Mouse (Mus musculus): ENCODE data around the gene Pifo.
"Not testable (repeated sequence)": the region's sequence is repeated elsewhere in the genome, so short reads cannot be mapped to it uniquely, and the experiment has no call there.

Gene Pifo

GRCm38 (mm10) chr3:106014546-106014945 is at the start of gene Pifo:
Gene Pifo, minus strand, starts transcription at chr3:106014646.
- DNase-seq = no peak

- no peak for DNase-seq
Observed at GRCm38 (mm10) chr3:106057966-106058365, 43.5 kb upstream of the Pifo start.

GRCm38 (mm10) chr3:106051896-106052295 is 37.5 kb upstream of the Pifo start:
- DNase-seq = no peak

- DNase-seq = no peak
Observed at GRCm38 (mm10) chr3:106040306-106040705, 25.9 kb upstream of the Pifo start.

GRCm38 (mm10) chr3:106032781-106033180 is 18.3 kb upstream of the Pifo start, which contains the start of gene Chil5:
Gene Chil5, minus strand, starts transcription at chr3:106032814.
- DNase-seq = no peak

GRCm38 (mm10) chr3:106024135-106024534 is 9.7 kb upstream of the Pifo start:
- no peak for DNase-seq

- peak in 1 of 2 experiments; percentile 2 for DNase-seq
Observed at GRCm38 (mm10) chr3:106021840-106022239, 7.4 kb upstream of the Pifo start.

GRCm38 (mm10) chr3:106003360-106003759 is 11.1 kb downstream of the Pifo start:
- DNase-seq = not testable (repeated sequence)

- peak; percentile 74 to 78 for DNase-seq
Observed at GRCm38 (mm10) chr3:106001416-106002370, 12.8 kb downstream of the Pifo start.

- peak in 1 of 2 experiments; percentile 8 for DNase-seq
Observed at GRCm38 (mm10) chr3:106000707-106001375, 13.6 kb downstream of the Pifo start.

- no peak for DNase-seq
Observed at GRCm38 (mm10) chr3:105994730-105995129, 19.7 kb downstream of the Pifo start.

- DNase-seq = peak in 1 of 2 experiments; percentile 29
Observed at GRCm38 (mm10) chr3:105991653-105992283, 22.7 kb downstream of the Pifo start.

- not testable (repeated sequence) for DNase-seq
Observed at GRCm38 (mm10) chr3:105989611-105990010, 24.8 kb downstream of the Pifo start.

GRCm38 (mm10) chr3:105974174-105974573 is 40.3 kb downstream of the Pifo start:
- peak in 1 of 2 experiments; percentile 19 for DNase-seq

- no peak for DNase-seq
Observed at GRCm38 (mm10) chr3:105973411-105973810, 41.0 kb downstream of the Pifo start, which contains the start of gene Ovgp1. Gene Ovgp1, plus strand, starts transcription at chr3:105973711.

- DNase-seq = no peak
Observed at GRCm38 (mm10) chr3:105971831-105972446, 42.5 kb downstream of the Pifo start.

- DNase-seq = no peak
Observed at GRCm38 (mm10) chr3:105960700-105961099, 53.7 kb downstream of the Pifo start.

- no peak for DNase-seq
Observed at GRCm38 (mm10) chr3:105959999-105960398, 54.4 kb downstream of the Pifo start, which contains the start of gene Atp5f1. Gene Atp5f1, minus strand, starts transcription at chr3:105960099.

GRCm38 (mm10) chr3:105959585-105959984 is 54.9 kb downstream of the Pifo start:
- DNase-seq = no peak

GRCm38 (mm10) chr3:105958974-105959580 is 55.4 kb downstream of the Pifo start, which contains the start of gene Wdr77:
Gene Wdr77, plus strand, starts transcription at chr3:105959369.
- DNase-seq = peak; percentile 95 to 97

GRCm38 (mm10) chr3:105958204-105958603 is 56.2 kb downstream of the Pifo start:
- DNase-seq = no peak

GRCm38 (mm10) chr3:105957235-105957634 is 57.2 kb downstream of the Pifo start:
- no peak for DNase-seq

Data from lung, adult 18-20 months (tissue).